Mouse (Mus musculus): ENCODE results near the gene Dxo. TPM values are rescaled to one million over a fixed set of nuclear protein-coding genes. Genes with fewer than 3 reads are reported as not detected.
"Not testable (repeated sequence)": the region's sequence is repeated elsewhere in the genome, so short reads cannot be mapped to it uniquely, and the experiment has no call there.

The Dxo gene
- total RNA-seq, 2 experiments from 2014 or later = 28.1 to 60.8 TPM

GRCm38 (mm10) chr17:34814818-34815370 lies 21.9 kb upstream of the Dxo start:
- no peak for ATAC-seq (replicated peaks; ENCODE audit: low FRiP score, low TSS enrichment, poor library complexity, severe bottlenecking)

GRCm38 (mm10) chr17:34830776-34831175 lies 6.0 kb upstream of the Dxo start:
- ATAC-seq (replicated peaks; ENCODE audit: low FRiP score, low TSS enrichment, poor library complexity, severe bottlenecking) = not testable (repeated sequence)

- ATAC-seq (replicated peaks; ENCODE audit: low FRiP score, low TSS enrichment, poor library complexity, severe bottlenecking) = peak; percentile 60
Observed at GRCm38 (mm10) chr17:34836155-34836855, 514 bp upstream of the Dxo start.

DNA sequence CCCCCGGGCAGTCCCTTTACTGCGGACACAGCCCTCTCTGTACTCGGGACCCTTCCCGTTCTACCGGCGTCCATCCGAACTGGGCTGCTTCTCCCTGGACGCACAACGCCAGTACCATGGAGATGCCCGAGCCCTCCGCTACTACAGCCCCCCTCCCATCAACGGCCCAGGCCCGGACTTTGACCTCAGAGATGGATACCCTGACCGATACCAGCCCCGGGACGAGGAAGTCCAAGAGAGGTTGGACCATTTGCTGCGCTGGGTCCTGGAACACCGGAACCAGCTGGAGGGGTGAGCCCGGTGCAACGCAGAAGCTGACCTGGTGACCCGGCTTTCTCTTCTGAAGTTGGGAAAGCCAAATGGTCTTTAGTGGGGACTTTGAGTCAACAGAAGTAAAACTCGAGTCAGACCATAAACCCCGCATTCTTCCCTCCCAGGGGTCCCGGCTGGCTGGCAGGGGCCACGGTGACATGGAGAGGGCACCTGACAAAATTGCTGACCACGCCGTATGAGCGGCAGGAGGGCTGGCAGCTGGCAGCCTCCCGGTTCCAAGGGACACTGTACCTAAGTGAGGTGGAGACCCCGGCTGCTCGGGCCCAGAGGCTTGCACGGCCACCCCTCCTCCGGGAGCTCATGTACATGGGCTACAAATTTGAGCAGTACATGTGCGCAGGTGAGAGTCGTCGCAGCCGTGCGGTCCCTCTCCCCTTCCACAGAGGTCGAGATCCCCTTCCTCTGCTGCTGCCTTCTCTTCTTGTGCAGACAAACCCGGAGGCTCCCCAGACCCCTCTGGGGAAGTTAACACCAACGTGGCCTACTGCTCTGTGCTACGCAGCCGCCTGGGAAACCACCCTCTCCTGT lies 875 bp downstream of the Dxo start:
- ATAC-seq (replicated peaks; ENCODE audit: low FRiP score, low TSS enrichment, poor library complexity, severe bottlenecking) = no peak

DNA sequence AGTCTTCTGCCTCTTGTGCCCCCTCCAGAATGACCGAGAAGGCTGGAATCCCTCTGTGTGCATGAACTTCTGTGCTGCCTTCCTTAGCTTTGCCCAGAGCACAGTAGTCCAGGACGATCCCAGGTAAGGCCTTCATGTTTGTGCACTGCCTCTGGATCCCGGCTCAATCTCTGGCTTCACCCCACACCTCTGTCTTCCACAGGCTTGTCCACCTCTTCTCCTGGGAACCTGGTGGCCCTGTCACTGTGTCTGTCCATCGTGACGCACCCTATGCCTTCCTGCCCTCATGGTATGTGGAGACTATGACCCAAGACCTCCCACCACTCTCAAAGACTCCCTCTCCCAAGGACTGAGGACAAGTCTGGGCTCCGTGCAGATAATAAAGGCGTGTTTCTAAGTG lies 2.0 kb downstream of the Dxo start:
- no peak for ATAC-seq (replicated peaks; ENCODE audit: low FRiP score, low TSS enrichment, poor library complexity, severe bottlenecking)

DNA sequence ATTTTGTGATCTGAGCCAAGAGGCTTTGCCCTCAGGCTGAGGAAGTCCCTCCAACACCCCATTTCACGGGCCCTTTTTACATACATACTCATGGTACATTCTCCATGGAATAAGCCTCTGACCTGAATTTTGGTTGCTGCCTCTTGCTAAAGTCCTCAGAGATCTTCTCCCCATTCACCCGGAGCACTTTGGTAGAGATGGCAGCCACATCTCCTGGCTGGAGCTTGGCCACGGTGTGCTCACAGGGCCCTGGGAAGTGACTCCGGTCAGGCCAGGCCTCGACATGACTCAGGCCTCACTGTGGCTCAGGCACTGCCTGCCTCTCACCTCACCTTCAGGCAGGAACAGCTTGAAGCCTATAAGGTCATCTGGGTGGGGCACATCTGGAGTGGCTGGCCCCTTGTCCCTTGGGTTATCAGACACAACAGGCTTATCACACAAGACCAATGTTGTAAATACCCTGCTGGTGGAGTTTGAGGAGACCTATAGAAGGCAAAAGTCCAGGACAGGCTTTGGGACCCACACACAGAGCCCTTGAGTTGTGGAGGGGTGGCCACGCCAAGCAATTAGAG lies 4.0 kb downstream of the Dxo start:
- no peak for ATAC-seq (replicated peaks; ENCODE audit: low FRiP score, low TSS enrichment, poor library complexity, severe bottlenecking)

- ATAC-seq (replicated peaks; ENCODE audit: low FRiP score, low TSS enrichment, poor library complexity, severe bottlenecking) = no peak
Observed at GRCm38 (mm10) chr17:34844884-34845283, 8.1 kb downstream of the Dxo start.

DNA sequence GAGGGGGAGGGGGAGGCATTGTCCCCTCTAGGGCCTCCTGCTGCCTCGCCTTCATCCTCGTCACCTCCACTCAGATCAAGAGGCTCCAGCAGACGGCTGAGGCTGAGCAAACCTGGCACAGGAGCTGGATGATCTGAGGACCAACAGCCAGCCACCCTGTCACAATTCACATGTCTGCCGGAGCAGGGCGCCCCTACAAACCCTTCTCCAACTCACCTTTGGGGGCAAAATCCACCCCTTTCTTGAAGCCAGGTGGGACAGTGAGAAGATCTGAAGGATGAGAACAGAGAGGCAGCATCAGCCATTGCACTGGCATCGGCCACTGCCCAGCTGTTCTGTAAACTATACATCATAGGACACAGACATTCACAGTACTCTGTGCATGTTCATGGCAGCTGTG lies 10.4 kb downstream of the Dxo start:
- ATAC-seq (replicated peaks; ENCODE audit: low FRiP score, low TSS enrichment, poor library complexity, severe bottlenecking) = no peak

DNA sequence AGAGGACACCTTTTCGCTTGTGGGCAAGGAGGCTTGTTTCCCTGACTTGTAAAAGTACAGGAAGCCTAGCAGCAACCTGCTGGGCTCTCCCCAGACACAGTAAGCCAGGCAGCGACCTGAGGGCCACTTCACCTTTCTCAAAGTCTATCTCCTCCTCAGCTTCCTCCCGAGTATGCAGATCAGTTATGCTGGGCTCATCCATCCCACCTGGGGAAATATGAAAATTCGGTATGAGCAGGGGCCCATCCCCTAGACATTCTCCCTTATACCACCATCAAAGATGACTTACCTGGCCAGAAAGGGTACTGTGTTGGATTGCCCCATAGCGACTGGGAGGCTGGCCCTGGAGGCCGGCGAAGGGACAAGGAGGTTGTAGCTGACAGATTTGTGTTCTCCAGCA lies 10.8 kb downstream of the Dxo start:
- ATAC-seq (replicated peaks; ENCODE audit: low FRiP score, low TSS enrichment, poor library complexity, severe bottlenecking) = no peak

GRCm38 (mm10) chr17:34849722-34850516 lies 13.1 kb downstream of the Dxo start, which contains the start of the genes Skiv2l and Nelfe:
TSS of gene Skiv2l (minus strand) at chr17:34850210.
TSS of gene Nelfe (plus strand) at chr17:34850391.
- peak; percentile 94 for ATAC-seq (replicated peaks; ENCODE audit: low FRiP score, low TSS enrichment, poor library complexity, severe bottlenecking)

GRCm38 (mm10) chr17:34850517-34851125 lies 13.8 kb downstream of the Dxo start:
- peak; percentile 5; the same call in 1 of the 2 replicates for ATAC-seq (replicated peaks; ENCODE audit: low FRiP score, low TSS enrichment, poor library complexity, severe bottlenecking)

GRCm38 (mm10) chr17:34853511-34853910 lies 16.7 kb downstream of the Dxo start:
- ATAC-seq (replicated peaks; ENCODE audit: low FRiP score, low TSS enrichment, poor library complexity, severe bottlenecking) = no peak

DNA sequence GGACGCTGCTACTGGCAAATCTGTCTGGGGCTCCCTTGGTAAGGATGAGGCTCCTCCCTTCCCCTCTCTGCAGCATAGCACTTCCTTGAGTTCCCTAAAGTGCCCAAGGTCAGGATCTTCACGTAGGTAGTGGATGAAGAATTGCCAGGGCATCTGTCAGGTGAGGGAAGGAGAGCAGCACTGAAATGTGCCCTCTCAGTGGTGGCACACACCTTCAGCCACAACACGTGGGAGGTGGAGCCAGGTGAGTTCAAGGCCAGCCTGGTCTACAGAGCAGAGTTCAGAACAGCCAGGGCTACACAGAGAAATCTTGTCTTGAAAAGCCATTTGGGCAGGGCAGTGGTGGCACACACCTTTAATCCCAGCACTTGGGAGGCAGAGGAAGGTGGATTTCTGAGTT lies 17.9 kb downstream of the Dxo start:
- ATAC-seq (replicated peaks; ENCODE audit: low FRiP score, low TSS enrichment, poor library complexity, severe bottlenecking) = no peak

DNA sequence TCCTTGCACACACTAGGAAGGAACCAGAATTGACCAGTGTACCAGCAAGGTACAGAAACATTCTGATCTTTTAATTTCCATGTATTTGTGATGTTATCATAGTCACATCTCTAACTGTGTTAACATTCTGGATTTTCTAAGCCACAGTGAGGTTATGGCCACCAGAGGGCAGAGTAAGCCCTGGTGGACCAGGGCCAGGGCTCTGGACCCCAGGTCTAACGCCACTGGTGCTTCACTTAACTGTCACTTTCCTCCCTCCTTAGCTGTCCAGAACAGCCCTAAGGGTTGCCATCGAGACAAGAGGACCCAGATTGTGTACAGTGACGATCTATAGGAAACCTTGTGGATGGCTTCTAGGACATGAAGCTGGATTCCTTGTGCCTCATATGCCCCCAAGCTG lies 19.0 kb downstream of the Dxo start:
- peak; percentile 42; the same call in 1 of the 2 replicates for ATAC-seq (replicated peaks; ENCODE audit: low FRiP score, low TSS enrichment, poor library complexity, severe bottlenecking)

GRCm38 (mm10) chr17:34858670-34859069 lies 21.9 kb downstream of the Dxo start:
- no peak for ATAC-seq (replicated peaks; ENCODE audit: low FRiP score, low TSS enrichment, poor library complexity, severe bottlenecking)

DNA sequence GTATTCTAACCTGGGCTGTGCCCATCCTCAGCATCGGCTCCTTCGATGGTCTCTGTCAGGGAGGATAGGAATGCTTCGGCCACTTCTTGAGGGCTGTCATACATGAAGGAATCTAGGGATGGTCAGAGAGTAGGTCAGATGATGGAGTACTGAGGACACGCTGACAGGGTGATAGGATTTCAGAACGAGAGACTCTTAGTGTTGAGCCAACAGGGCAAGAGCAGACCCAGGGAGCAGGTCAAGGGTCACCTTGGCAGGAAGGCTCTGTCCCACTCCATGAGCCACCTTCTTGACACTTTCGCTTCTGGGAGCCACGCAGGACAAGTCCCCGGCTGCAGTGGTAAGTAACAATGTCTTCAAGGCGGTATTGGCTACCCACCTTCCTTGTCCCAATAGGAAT lies 23.7 kb downstream of the Dxo start:
- no peak for ATAC-seq (replicated peaks; ENCODE audit: low FRiP score, low TSS enrichment, poor library complexity, severe bottlenecking)

DNA sequence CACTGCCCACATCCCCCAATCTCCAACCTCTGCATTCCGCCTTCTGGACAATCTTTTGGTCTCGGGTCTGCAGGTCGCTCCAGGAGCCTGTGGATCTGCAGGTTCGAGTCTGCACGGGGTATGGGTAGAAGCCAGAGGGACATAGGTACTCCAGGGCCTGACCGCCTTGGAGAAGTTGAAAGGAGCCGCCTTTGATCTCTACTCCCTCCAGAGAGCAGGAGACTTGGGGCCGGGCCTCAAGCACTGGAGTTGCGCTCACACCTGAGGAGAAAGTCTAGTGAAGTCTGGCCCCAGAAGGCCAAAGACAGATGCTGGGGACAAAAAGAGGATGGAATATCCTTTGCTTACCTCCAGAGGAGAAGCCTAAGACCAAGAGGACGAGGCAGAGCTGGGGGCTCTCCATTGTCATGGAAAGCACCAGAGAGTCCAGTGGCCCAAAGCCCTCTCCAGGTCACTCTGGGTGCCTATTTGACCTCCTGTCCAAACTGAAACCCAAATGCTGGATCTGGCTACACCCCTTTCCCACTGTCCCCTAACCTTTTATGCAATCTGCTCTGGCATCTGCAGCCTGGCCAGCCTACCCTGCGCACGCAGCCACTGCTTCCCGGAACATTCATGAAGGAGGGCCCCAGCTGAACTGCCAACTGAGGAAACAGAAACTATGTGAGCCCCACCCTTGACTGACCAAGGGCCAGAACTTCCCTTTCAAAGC lies 25.0 kb downstream of the Dxo start:
- ATAC-seq (replicated peaks; ENCODE audit: low FRiP score, low TSS enrichment, poor library complexity, severe bottlenecking) = no peak

DNA sequence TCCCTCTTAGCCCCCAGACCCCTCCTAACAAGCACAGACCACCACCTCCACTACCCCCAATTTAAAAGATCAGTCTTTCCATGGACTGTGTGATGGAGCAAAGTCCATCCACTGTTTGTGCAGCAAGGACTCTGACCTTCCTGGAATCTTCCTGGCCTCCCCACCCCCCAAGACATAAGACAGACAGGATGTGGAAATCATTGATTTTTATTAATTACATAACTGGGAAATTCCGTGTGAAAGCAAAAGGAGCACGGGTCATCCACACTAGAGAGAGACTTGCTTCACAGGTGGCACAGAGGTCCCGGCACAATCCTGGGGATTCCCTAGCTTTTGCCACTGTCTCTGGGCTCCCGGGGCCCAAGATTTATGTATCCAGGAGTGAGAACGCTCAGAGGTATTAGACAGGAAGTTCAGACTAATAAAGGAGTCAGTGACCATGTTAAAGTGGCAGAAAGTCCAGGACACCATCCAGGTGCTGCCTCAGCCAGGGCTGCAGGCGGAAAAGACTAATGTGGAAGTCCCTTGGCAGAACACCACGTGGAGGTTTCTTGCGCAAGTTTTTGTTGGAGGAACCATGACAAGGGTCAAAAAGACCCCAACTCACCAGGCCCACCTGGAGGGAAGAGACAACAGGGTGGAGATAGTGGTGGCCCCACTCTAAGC lies 25.7 kb downstream of the Dxo start, which contains the start of gene Cfb:
Gene Cfb (minus strand): TSS at position 103 of the 666 bp plus-strand sequence.
- no peak for ATAC-seq (replicated peaks; ENCODE audit: low FRiP score, low TSS enrichment, poor library complexity, severe bottlenecking)

All from megakaryocyte-erythroid progenitor cell, adult 5-6 weeks (primary cell).